Mouse (Mus musculus) cerebellum, postnatal 4 days (tissue): ENCODE data around the gene E130208F15Rik.

Source experiments
- DNase-seq, 2 experiments: peaks; one replicate each; pipeline ENCODE4 v3.0.0; 2022; ENCODE audit warnings: low spot score in 2 of 2, mixed read lengths in 1 of 2

E130208F15Rik gene

GRCm38 (mm10) chr7:30306083-30306779 lies 15.3 kb upstream of the E130208F15Rik start:
- no peak for DNase-seq

DNA sequence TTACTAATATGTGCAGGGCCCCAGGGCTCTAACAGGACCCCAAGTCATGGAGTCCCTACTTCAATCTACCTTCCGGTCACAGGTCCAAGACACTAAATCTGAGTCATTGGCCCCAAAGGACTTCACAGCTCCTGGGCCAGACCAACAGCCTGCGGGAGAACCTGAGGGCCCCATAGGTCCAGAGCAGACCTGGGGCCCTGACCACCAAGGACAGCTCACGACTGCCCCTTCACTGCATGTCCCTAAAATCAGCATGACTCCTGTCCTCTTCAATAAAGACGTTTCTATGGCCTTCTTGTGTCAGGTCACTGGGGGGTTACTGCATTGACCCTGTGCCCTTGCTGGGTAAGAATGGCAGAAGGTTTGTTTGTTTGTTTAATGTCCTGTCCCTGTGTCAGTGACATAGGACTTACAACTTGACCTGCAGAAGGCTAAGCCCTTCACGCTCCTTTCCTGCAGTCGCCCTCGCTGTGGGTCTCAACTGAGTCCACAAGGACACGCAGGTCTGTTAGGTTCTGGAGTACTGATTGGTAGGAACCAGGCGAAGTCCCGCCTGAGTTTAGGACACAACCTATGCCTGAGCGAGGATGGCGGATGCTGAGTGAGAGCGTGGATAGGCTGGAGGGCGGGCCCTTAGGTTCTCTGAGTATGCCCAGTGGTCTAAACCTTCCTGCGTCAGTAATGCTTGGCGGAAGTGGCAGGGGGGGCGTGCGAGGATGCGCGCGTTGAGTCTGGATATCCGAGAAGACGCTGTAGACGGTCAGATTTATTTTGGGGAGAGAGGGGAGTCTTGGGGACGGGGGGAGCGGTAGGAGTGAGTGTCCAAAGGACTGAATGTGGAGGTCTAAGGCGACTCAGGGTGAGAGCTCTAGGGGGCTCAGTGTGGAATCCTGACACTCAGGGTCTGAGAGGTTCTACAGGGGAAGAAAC lies 13.2 kb upstream of the E130208F15Rik start, which contains the start of gene Alkbh6:
Alkbh6 (plus strand) TSS at position 642 of the 930 bp plus-strand sequence.
- DNase-seq: peak; percentile 74 to 89

GRCm38 (mm10) chr7:30309395-30310129 lies 12.0 kb upstream of the E130208F15Rik start:
- DNase-seq: no peak

- no peak for DNase-seq
Measured at GRCm38 (mm10) chr7:30310136-30310535, 11.4 kb upstream of the E130208F15Rik start.

GRCm38 (mm10) chr7:30313666-30314320 lies 7.7 kb upstream of the E130208F15Rik start:
- DNase-seq: no peak

- no peak for DNase-seq
Measured at GRCm38 (mm10) chr7:30314721-30315155, 6.8 kb upstream of the E130208F15Rik start, which contains the start of gene Syne4. Gene Syne4 (plus strand): TSS chr7:30314807.

GRCm38 (mm10) chr7:30315559-30316529 lies 5.7 kb upstream of the E130208F15Rik start:
- no peak for DNase-seq

DNA sequence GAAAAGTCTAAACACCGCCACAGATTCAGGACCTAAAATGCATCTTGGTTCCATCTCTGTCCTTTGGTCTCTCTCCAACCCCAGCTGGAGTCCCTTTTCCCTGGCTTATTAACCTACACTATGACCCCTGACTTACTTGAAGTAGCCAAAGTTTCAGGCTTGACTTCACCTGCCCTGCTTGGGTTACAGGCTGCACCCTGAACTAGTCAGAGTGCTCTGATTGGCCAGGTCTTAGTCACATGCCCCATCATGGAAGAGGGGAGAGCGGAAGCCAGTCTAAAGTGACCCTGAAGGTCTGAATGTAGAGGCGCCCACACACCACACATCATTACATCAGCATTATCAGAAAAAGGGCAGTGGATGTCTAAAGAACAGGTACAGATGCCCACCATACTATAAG lies 3.4 kb upstream of the E130208F15Rik start:
- no peak for DNase-seq

DNA sequence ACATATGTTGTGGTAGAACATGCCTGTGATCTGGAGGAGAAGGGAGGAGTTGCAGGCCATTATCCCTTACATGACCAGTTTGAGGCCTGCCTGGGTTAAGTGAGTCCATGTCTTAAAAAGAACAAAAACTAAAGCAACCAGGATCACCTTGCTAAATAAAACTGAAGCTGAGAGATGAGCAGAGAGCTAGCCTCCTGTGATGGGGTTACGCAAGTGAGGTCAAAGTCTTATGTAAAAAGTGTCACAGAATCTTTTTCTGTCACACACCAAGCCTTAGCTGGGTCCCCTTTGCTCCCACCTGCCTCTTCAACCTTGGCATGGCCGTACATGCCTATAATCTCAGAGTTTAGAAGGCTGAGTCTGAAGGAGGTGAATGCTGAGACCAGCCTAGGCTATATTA lies 594 bp upstream of the E130208F15Rik start:
- DNase-seq: no peak

- peak; percentile 87 to 96 for DNase-seq
Measured at GRCm38 (mm10) chr7:30322285-30322667, 736 bp downstream of the E130208F15Rik start.

DNA sequence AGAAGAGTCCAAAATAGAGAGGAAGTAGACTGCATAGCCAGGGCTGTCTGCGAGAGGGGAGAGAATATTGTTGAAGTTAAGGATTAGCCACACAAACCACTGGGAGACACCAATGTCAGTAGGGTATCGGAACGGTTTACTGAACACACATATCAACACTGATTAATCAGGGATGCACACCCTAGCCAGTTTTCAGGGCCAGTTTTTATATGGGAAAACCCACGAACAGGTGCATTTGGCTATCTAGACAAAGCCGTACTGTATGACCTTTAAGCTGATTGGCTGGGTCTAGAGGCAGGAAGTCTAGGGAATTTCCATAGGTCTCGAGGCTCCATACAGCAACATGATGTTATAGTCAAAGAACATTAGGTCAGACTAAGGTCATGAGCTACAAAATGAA lies 1.3 kb downstream of the E130208F15Rik start:
- DNase-seq: no peak

DNA sequence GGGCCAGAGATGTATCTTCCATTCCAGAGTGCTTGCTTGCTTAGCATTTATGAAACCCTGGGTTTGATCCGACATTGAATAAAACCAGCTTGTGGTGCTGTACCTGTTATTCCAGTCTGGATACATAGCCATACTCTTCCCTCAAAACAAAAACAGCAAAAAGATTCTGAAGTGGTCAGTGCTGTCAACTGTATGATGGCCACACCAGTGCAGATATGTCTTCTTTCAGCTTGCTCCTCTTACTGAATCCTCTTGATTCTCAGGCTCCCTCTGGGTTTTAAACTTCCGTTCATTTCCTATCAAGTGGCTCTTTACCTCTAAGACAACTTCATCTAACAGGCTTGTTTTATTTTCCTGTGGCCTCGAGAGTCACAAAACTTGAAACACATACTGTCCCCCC lies 2.3 kb downstream of the E130208F15Rik start, which contains the start of gene Sdhaf1:
Sdhaf1 (minus strand) TSS at position 101 of the 400 bp plus-strand sequence.
- no peak for DNase-seq

GRCm38 (mm10) chr7:30324300-30324944 lies 2.9 kb downstream of the E130208F15Rik start:
- no peak for DNase-seq

DNA sequence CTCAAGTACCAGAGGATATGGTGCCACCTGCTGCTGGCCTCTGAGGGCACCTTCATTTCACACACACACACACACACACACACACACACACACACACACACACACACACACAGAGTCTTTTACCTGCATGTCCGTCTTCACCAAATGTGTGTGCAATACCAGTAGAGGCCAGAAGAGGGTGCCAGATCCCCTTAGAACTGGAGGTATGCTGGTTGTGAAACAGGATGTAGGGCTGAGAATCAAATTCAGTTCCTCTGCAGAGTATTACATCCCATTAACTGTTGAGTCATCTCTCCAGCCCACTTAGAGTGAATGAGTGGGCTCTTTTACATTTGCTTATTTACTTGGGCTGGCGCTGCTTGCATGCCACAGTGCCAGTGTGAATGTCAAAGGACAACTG lies 3.8 kb downstream of the E130208F15Rik start:
- DNase-seq: peak in 1 of 2 experiments; percentile 62

DNA sequence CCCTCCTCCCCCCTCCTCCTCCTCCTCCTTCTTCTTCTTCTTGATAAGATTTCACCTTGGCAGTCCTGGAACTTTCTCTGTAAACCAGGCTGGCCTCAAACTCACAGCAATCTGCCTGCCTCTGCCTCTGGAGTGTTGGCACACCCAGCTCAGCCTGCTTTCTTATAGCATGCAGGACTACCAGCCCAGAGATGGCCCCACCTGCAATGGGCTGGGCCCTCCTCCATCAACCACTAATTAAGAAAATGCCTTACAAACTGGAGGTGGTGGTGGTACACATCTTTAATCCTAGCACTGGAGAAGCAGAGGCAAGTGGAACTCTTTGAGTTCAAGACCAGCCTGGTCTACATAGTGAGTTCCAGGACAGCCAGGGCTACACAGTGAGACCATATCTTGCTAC lies 4.9 kb downstream of the E130208F15Rik start:
- DNase-seq: no peak

DNA sequence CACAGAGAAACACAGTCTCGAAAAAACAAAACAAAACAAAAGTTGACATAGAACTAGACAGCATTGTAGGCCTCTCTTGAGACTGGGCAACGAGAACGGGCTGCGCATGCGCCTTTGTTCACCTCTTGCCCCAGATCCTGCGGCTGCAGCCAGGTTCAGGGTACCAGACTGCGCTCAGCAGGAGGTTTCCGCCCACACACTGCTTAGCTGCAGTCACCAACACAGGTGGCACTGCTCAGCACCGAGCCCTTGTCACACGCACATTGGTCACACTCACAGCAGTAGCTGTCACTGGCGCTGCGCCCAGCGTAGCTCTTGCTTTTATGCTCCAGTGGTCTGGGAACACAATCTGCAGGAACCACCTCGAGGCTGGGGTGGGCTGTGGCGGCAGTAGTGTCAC lies 5.6 kb downstream of the E130208F15Rik start:
- DNase-seq: peak in 1 of 2 experiments; percentile 77

DNA sequence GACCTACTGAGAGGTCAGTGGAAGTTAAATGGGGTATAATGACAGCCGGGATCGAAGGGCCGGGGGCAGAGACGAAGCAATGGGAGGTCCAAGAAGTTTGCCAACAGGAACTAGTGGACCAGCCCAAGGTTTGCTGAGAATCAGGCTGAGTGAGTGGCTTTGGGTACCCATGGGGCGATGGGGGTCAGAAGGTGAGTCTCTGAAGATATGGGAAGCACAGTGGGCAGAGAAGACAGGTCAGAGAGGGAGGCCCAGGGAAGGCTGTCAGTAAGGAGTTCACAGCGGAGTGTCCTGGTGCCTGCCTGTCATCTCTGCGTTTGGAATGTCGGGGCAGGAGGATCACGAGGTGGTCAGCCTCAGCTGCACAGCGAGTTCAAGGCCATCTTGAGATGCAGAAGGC lies 6.8 kb downstream of the E130208F15Rik start:
- no peak for DNase-seq

DNA sequence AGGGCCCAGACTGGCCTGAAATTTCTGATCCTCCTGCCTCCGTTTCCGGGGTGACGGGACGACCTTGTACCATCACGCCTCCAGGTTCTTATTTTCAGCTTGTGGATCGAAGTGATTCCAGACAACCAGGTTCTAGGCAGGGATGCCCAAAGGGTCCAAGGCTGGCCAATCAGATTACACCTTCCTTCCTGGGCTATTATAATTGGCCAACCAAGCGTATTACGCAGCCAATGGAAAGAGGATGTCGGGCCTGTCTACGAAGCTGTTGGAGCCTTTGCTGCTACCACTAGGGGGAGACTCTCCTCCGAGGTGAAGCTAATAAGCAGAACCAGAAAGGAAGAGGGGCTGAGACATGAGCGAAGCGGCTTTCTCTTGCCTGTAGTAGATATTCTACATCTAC lies 10.3 kb downstream of the E130208F15Rik start:
- peak; percentile 69 to 88 for DNase-seq

- DNase-seq: no peak
Measured at GRCm38 (mm10) chr7:30332622-30333259, 11.2 kb downstream of the E130208F15Rik start.
